Mouse (Mus musculus): Measurements from ENCODE around the gene Slc22a22.

- no peak for TF ChIP-seq CTCF (IDR thresholded peaks at IDR 0.05; ENCODE audit: insufficient read depth, low read depth, low read length)
- no peak for TF ChIP-seq POLR2A (IDR thresholded peaks at IDR 0.05; ENCODE audit: insufficient read depth, low read depth, low read length)
Observed at GRCm38 (mm10) chr15:57482509-57482908, 5.1 kb upstream of the Slc22a22 start.

Measured in olfactory bulb, adult 2 months (tissue).